Mouse (Mus musculus) brown adipose tissue, adult 24 weeks (tissue): ENCODE measurements around the gene 1700113H08Rik. TPM values are rescaled to one million over a fixed set of nuclear protein-coding genes. Genes with fewer than 3 reads are reported as not detected.

ENCODE experiments used
- H3K27ac ChIP-seq: fragments of 200-500 bp; replicated peaks from 2 replicates; pipeline ENCODE4 v1.5.1; 2012; ENCODE audit warnings: low read depth, mild to moderate bottlenecking, low read length
- H3K4me1 ChIP-seq: fragments of 200-500 bp; 2 replicates; pipeline ENCODE4 v1.6.1; 2012; ENCODE audit warnings: low read length, mixed read lengths; ENCODE audit not compliant: control insufficient read depth, insufficient read depth, insufficient read length
- H3K4me3 ChIP-seq: fragments of 200-500 bp; 2 replicates; pipeline ENCODE4 v1.5.1; 2012; ENCODE audit warnings: low read depth, mild to moderate bottlenecking, low read length, moderate library complexity; ENCODE audit not compliant: insufficient read depth
- polyA plus RNA-seq: library from polyadenylated mRNA; stranded (reverse); fragments of >200 nt; gene quantifications from 2 replicates; pipeline ENCODE4 v1.2.4, GENCODE M21; 2012; ENCODE audit not compliant: missing spikeins, insufficient read depth, insufficient read length

The 1700113H08Rik gene
- polyA plus RNA-seq, 1 experiment = not detected

DNA sequence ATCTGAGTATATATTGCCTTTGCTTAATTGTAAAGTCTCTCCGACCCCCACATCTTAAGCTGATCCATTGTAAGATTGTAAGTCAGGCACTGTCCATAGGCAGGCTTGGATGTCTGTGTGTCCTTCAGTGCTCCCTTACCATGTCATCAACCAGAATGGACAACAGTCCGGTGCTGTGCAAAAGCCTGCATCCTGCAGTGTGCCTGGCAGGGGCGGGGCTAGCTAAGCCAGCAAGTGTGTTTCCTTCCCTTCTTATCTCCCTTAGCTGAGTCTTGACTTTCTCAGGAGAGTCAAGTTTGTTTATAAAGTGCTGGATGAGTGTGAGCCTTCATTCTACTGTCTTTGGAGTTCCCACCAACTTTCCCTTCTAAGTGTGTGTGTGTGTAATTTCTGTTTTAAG lies 12.6 kb upstream of the 1700113H08Rik start:
- Histone ChIP-seq H3K4me1 (no peaks in the 10 kb centered on the region), H3K27ac (no peak overlapping the region), H3K4me3 (no peak overlapping the region)

DNA sequence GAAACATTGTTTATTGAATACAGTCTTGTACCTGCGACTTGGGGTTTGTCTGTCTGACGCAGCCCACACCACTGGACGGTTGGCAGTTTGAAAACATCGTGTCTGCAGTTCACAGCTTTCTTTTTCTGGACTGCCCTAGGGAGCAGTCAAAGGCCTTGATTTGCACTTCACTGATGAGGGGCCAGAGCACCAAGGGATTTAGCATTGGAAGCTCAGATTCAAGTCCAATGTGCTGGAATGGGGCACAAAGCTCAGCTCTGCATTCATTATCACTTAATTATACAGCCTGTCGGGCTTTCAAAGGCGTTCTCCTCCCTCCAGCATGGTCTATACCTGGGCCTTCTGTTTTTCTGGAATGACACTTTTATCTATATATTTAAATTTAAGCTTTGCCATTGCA lies 11.4 kb upstream of the 1700113H08Rik start:
- H3K4me3 ChIP-seq = no peak overlapping the region
- H3K4me1 ChIP-seq = no peaks in the 10 kb centered on the region
- no peak overlapping the region for H3K27ac ChIP-seq

DNA sequence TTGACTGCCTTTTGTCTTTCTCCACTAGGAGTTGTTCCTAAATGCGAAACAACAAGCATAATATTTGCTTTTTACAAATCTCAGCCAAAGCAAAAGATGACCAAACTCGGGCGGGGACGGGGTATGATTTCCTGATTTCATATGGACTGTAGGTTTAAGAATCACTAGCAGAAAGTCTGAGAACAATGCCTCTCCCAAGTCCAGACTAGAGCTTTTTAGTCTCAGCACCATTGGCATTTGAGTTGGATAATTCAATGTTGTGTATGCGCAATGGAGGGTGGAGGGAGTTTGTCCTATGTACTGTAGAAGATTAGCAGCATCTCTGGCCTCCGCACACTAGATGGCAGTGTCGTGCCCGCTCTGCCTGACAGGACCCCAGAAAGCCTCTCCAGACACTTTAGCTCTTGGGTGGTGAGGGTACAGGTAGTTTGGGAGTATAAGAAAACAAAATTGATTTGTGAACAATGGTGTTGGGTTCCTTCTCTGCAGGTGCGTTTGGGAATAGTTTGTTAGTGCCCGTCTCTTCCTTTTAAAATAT lies 10.8 kb upstream of the 1700113H08Rik start:
- no peaks in the 10 kb centered on the region for H3K4me1 ChIP-seq
- H3K4me3 ChIP-seq = no peak overlapping the region
- no peak overlapping the region for H3K27ac ChIP-seq

- no peak overlapping the region for H3K4me3 ChIP-seq
- no peaks in the 10 kb centered on the region for H3K4me1 ChIP-seq
- no peak overlapping the region for H3K27ac ChIP-seq
Measured at GRCm38 (mm10) chr10:87049179-87049578, 8.7 kb upstream of the 1700113H08Rik start.

DNA sequence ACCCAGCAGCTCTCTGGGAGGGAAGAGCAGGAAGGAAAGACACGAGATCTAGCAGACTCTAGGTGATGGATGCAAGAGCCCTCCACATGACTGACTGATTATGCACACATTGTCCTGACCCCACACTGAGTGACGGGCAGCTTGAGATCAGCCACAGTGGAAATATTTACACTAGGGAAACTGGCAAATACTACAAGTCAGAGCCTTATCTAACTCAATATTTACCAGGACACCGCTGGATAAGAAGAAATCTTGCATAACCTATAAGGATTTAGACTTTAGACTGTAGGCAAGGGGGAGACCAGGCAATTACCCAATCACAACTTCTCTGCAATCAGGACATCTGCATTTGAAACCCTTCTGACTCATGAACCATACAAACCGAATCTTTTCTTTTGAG lies 6.1 kb upstream of the 1700113H08Rik start:
- H3K27ac ChIP-seq = no peak overlapping the region
- no peaks in the 10 kb centered on the region for H3K4me1 ChIP-seq
- H3K4me3 ChIP-seq = no peak overlapping the region

GRCm38 (mm10) chr10:87058251-87058925 lies 543 bp downstream of the 1700113H08Rik start:
- no peak overlapping the region for H3K4me3 ChIP-seq
- no peaks in the 10 kb centered on the region; the same call in 1 of the 2 replicates for H3K4me1 ChIP-seq
- H3K27ac ChIP-seq = no peak overlapping the region

DNA sequence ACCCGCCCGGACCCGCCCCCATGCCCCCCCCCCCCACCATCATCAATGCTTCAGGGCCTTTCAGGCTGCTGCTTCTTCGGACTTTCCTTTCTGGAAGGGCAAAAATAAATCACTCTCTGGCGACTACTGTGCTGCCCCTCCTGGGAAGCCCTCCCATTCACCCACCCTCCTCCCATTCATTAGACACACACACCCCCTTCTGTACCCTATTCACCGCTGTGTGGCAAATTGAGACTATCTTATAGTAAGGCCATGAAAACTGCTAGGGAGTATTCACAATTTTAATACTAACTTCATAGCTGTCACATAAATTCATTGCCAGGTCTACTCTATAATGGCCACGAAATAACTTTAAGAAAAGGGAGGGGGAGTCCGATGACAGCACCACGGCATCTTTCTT lies 1.1 kb downstream of the 1700113H08Rik start:
- Histone ChIP-seq H3K4me1 (no peaks in the 10 kb centered on the region; the same call in 1 of the 2 replicates), H3K4me3 (no peak overlapping the region), H3K27ac (no peak overlapping the region)

DNA sequence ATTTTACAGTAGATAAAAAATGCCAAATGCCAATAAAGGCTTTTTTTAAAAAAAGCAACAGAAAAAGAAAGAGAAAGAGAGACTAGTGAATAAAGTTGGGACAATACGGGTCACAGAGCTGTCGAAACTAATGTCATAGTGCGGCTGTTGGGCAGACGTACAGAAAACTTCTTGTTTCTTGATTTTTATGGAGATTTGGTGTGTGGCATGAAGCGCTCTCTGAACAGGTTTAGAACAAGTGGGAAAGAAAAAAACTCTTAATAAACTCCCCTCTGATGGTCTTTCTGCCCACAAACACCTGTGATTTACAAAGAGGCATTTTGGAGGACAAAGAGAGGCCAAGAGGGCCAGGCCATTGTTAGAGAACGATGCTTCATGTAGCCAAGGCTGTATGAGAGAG lies 1.6 kb downstream of the 1700113H08Rik start:
- no peaks in the 10 kb centered on the region; the same call in 1 of the 2 replicates for H3K4me1 ChIP-seq
- no peak overlapping the region for H3K4me3 ChIP-seq
- no peak overlapping the region for H3K27ac ChIP-seq

DNA sequence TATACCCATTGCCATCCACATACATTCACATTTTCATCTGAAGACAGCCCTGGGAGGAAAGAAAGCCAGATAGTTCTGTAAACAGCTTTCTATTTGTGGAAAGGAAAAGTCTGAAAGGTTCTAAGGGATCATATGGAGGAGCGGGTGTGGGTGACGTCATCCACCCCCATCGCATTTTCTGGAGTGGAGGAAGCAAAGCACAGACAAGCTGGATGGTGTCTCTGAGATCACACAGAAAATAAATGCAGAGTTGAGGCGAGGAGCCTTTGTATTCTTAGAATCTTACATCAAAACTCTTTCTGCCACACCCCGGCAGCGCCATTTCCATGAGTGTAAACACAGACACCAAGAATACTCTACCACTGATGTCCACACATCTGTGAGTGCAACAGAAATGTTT lies 26.4 kb downstream of the 1700113H08Rik start:
- Histone ChIP-seq H3K27ac (no peak overlapping the region), H3K4me3 (no peak overlapping the region)

GRCm38 (mm10) chr10:87087646-87088045 lies 29.8 kb downstream of the 1700113H08Rik start:
- Histone ChIP-seq H3K4me1 (no peaks in the 10 kb centered on the region), H3K27ac (no peak overlapping the region), H3K4me3 (no peak overlapping the region)

More for the DNA sequence above, 26.4 kb downstream of the 1700113H08Rik start:
- H3K4me1 ChIP-seq = no peaks in the 10 kb centered on the region

DNA sequence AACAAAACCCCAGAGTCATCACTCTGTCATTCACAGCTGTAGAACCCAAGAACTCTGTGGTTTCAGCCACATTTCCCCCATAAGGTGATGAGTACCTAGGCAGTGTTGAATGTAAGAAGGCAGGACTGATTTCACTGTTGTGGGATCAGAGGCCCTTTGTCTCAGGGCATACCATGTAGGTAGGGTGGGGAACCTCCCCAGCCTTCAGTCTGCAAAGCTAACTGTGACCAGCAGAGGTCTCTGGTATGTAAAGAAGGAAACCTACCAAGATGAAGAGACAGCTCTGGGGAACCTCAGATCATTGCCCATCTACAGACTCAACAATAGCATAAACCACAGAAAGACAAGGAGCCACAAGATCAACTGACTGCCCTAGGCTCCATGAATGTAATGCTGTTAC lies 36.4 kb downstream of the 1700113H08Rik start:
- H3K4me3 ChIP-seq = no peak overlapping the region

GRCm38 (mm10) chr10:87098722-87099121 lies 40.9 kb downstream of the 1700113H08Rik start:
- H3K27ac ChIP-seq = no peak overlapping the region
- no peaks in the 10 kb centered on the region for H3K4me1 ChIP-seq
- H3K4me3 ChIP-seq = no peak overlapping the region

More for the DNA sequence above, 36.4 kb downstream of the 1700113H08Rik start:
- Histone ChIP-seq H3K4me1 (no peaks in the 10 kb centered on the region), H3K27ac (no peak overlapping the region)

DNA sequence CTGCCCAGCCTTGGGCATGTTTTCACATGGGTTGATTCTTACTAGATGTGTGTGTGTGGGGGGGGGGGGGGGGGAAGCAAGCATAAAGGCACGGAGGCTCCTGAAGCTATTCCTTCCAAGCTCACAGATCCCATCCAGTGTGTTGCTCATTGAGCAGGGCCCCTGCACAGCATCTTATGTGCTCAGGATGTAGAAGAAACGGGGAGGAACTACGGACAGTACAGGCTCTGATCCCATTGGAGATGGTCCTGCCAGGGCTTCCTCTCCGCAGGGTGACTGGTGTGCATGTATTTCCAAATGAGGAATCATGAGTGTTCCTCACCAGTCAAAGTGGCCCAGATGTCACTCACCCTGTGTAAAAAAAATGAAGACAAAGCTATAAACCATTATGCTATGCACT lies 42.8 kb downstream of the 1700113H08Rik start:
- Histone ChIP-seq H3K4me3 (no peak overlapping the region), H3K4me1 (no peaks in the 10 kb centered on the region), H3K27ac (no peak overlapping the region)

- H3K4me1 ChIP-seq = no peaks in the 10 kb centered on the region
- H3K27ac ChIP-seq = no peak overlapping the region
Measured at GRCm38 (mm10) chr10:87101265-87101950, 43.6 kb downstream of the 1700113H08Rik start.

DNA sequence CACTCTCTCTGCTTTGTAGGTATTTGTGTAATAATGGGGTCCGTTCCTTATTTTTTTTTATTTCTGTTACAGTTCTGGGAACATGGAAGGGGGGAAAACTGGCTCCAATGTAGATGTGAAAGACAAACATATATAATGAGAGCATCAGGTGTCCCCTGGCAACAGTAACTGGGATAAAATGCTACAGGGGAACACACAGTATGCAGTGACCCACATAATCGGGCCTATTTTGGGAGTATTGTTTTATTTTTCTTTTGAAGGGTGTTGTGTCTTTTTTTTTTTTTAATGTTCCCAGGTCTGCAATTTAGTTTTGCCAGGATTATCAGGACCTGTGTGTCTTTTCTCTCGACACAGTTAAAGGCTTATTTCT lies 44.1 kb downstream of the 1700113H08Rik start:
- no peak overlapping the region for H3K4me3 ChIP-seq
- no peaks in the 10 kb centered on the region for H3K4me1 ChIP-seq
- H3K27ac ChIP-seq = no peak overlapping the region

More at GRCm38 (mm10) chr10:87101265-87101950, 43.6 kb downstream of the 1700113H08Rik start:
- H3K4me3 ChIP-seq = no peak overlapping the region

DNA sequence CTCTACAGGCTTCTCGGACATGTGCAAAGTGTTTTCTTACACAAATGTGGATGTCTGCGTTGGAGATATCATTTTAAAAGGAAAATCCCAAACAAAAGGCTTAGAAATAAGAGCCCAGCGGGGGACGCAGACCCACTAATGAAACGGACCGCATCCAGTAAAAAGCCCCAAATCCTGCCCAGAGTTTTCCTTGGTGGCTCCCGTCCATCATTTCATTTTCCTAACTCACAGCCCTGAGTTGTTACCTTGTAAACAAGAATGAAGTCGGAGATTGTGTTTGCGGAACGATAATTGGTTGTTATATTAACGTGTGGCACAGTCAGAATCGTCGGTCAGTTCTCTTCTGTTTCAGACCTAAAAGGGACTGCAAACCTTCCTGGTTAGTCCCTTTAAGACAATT lies 44.6 kb downstream of the 1700113H08Rik start:
- Histone ChIP-seq H3K4me3 (no peak overlapping the region), H3K27ac (no peak overlapping the region), H3K4me1 (no peaks in the 10 kb centered on the region)
